Mouse (Mus musculus) heart, postnatal 0 days (tissue): ENCODE measurements around the gene Fam172a. TPM values are rescaled to one million over a fixed set of nuclear protein-coding genes. Genes with fewer than 3 reads are reported as not detected.

ENCODE experiments used
- ATAC-seq: fragments of 200-750 bp; cut with Nextera tagmentation; 2 replicates; pipeline ENCODE4 v1.8.0; 2017; ENCODE audit warnings: low read depth, moderate number of reproducible peaks, moderate library complexity; ENCODE audit not compliant: insufficient read depth
- DNase-seq: peaks from one replicate; pipeline ENCODE4 v3.0.0-alpha.2; 2016; ENCODE audit warnings: low spot score
- H3K27ac ChIP-seq: fragments of 300-500 bp; sonication (generic); 2 replicates; pipeline ENCODE4 v1.5.1; 2014; ENCODE audit warnings: low read depth, mild to moderate bottlenecking
- H3K27me3 ChIP-seq: fragments of 300-500 bp; sonication (generic); 2 replicates; pipeline ENCODE4 v1.6.1; 2014; ENCODE audit warnings: low read length, mixed read lengths; ENCODE audit not compliant: control insufficient read depth, insufficient read depth
- H3K36me3 ChIP-seq: fragments of 300-500 bp; sonication (generic); replicated peaks from 2 replicates; pipeline ENCODE4 v1.6.1; 2014; ENCODE audit warnings: low read length, mixed read lengths; ENCODE audit not compliant: control insufficient read depth, insufficient read depth
- H3K4me1 ChIP-seq: fragments of 300-500 bp; sonication (generic); 2 replicates; pipeline ENCODE4 v1.6.1; 2014; ENCODE audit warnings: antibody characterized with exemption; ENCODE audit not compliant: control insufficient read depth, insufficient read depth
- H3K4me2 ChIP-seq: fragments of 300-500 bp; sonication (generic); 2 replicates; pipeline ENCODE4 v1.6.1; 2014; ENCODE audit warnings: low read depth, mild to moderate bottlenecking, low read length, moderate library complexity
- H3K4me3 ChIP-seq: fragments of 300-500 bp; sonication (generic); 2 replicates; pipeline ENCODE4 v1.5.1; 2014; ENCODE audit warnings: low read depth, low read length
- H3K9ac ChIP-seq: fragments of 300-500 bp; sonication (generic); replicated peaks from 2 replicates; pipeline ENCODE4 v1.6.1; 2014; ENCODE audit warnings: low read depth, low read length, mixed read lengths
- H3K9me3 ChIP-seq: fragments of 300-500 bp; sonication (generic); replicated peaks from 2 replicates; pipeline ENCODE4 v1.6.1; 2016; ENCODE audit warnings: low read length; ENCODE audit not compliant: control insufficient read depth
- CTCF ChIP-seq: IDR thresholded peaks from 2 replicates; pipeline ENCODE4 v1.5.1; 2016; ENCODE audit warnings: antibody characterized with exemption, control low read depth, low read depth
- EP300 ChIP-seq: IDR thresholded peaks from 2 replicates; pipeline ENCODE4 v1.6.1; 2016; ENCODE audit warnings: antibody characterized with exemption, low read depth
- WGBS: fragments of 180-500 bp; shearing (Covaris S2); extraction: QIAGEN DNeasy Blood & Tissue Kit; methylation state at CpG from one replicate; pipeline ENCODE4 v1.1.7; 2014; 5-methylcytosine and 5-hydroxymethylcytosine counted together
- polyA plus RNA-seq: library from polyadenylated mRNA; unstranded; fragments of >200 nt; fragmentation: Nextera tagmentation; extraction: Ambion mirVana; gene quantifications from 2 replicates; pipeline ENCODE4 v1.2.1, GENCODE M21; 2015
- total RNA-seq: library from RNA; depleted of rRNA; stranded (reverse); fragments of >200 nt; gene quantifications from 2 replicates; pipeline ENCODE4 v1.2.3, GENCODE M21; 2014; ENCODE audit warnings: low replicate concordance

Gene Fam172a
- total and polyA plus RNA-seq, 2 experiments from 2014 or later: 11.2 to 14.8 TPM

DNA sequence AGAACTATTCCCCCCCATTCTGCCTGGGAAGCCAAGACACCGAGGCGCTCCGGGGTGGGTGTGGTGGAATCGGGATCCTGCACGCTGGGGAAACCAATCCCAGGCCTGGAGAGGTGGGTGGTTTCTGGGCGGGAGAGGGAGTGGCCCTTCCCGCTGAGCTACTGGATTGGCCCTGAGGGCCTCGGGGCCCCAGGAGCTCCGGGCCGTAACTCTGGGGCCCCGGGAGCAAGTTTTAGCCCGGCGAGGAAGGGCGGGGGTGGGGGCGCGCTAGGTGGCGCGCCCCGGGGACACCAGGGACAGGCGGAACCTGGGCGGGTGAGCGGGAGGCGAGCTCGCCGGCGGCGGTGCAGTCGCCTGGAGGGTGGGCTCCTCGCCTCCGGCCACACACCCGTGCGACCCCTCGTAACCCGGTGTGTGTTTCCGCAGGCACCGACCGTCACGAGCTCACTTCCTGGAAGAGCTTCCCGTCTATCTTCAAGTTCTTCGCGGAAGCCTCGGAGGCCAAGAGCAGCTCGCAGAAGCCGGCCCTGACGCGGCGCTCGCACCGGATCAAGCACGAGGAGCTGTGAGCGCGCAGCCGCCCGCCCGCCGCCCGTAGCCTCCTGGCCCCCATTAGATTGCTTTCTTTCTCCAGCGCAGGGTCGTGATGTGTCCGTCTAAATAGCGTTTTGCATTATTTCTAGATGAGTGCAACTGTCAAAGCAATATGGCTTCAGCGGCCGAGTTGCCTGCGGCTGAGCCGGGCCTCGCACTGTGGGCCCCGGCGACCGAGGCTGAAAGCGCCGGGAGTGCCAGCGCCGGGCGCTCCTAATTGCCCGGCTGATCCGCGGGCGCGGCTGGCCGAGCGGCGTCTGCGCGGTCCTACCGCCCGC lies 461.5 kb downstream of the Fam172a start:
- H3K4me2 ChIP-seq: peak overlapping the region; percentile 95
- H3K27me3 ChIP-seq: peaks cover 20% of the 10 kb centered on the region
- peak overlapping the region; percentile 52 for H3K9ac ChIP-seq
- peak; percentile 74 for DNase-seq
- 0% methylated on average over 78 of the region's 86 CpGs for WGBS
- peak overlapping the region; percentile 61 for H3K4me3 ChIP-seq
- H3K27ac ChIP-seq: peak overlapping the region; percentile 11; the same call in 1 of the 2 replicates
- no peaks in the 10 kb centered on the region for H3K36me3 ChIP-seq
- TF ChIP-seq CTCF (peak; percentile 34), EP300 (no peak)
- H3K4me1 ChIP-seq: no peaks in the 10 kb centered on the region
- no peaks in the 10 kb centered on the region for H3K9me3 ChIP-seq
- ATAC-seq: peak; percentile 89

- H3K27ac ChIP-seq: no peak overlapping the region
- no peak for DNase-seq
- no peak overlapping the region for H3K9ac ChIP-seq
- no peaks in the 10 kb centered on the region for H3K36me3 ChIP-seq
- H3K4me3 ChIP-seq: no peak overlapping the region
- H3K4me1 ChIP-seq: no peaks in the 10 kb centered on the region
- ATAC-seq: no peak
- no peak overlapping the region for H3K4me2 ChIP-seq
- TF ChIP-seq CTCF: no peak
- peaks cover 26% of the 10 kb centered on the region for H3K27me3 ChIP-seq
- no peaks in the 10 kb centered on the region for H3K9me3 ChIP-seq
These were observed 463.1 kb downstream of the Fam172a start for GRCm38 (mm10) chr13:78164941-78165340.

DNA sequence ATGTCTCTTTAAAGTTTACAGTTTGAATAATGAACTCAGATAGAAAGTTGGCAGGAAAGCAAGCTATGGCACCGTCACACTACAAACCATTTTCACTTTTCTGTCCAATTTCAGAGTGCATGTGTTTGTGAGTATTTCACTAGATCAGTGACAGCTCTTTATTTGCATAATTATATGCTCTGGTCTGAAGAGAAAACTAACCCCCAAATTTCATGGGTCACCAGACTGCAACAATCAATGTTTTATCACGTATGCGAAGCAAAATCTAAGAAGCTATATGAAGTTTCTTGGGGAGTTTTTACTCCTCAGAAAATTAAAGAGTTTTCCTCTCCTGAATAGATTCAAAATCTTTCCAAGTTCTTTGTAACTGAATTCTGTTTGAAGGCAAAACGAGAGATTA lies 466.3 kb downstream of the Fam172a start:
- 50% methylated on average over 4 of the region's 4 CpGs for WGBS
- no peak for DNase-seq

GRCm38 (mm10) chr13:78171320-78171719 lies 469.5 kb downstream of the Fam172a start:
- no peaks in the 10 kb centered on the region for H3K4me1 ChIP-seq
- no peak overlapping the region for H3K27ac ChIP-seq
- H3K36me3 ChIP-seq: no peaks in the 10 kb centered on the region
- DNase-seq (no peak), ATAC-seq (no peak)
- peaks cover 69% of the 10 kb centered on the region for H3K27me3 ChIP-seq
- H3K9me3 ChIP-seq: no peaks in the 10 kb centered on the region
- H3K9ac ChIP-seq: no peak overlapping the region
- no peak overlapping the region for H3K4me3 ChIP-seq
- TF ChIP-seq EP300 (no peak), CTCF (no peak)
- no peak overlapping the region for H3K4me2 ChIP-seq
- WGBS: 1% methylated on average over 15 of the region's 15 CpGs

More for the DNA sequence above, 466.3 kb downstream of the Fam172a start:
- no peak for ATAC-seq
- no peak for TF ChIP-seq CTCF
- TF ChIP-seq EP300: no peak
- Histone ChIP-seq H3K4me1 (no peaks in the 10 kb centered on the region), H3K36me3 (no peaks in the 10 kb centered on the region), H3K4me3 (no peak overlapping the region), H3K4me2 (no peak overlapping the region), H3K9ac (no peak overlapping the region), H3K9me3 (no peaks in the 10 kb centered on the region), H3K27me3 (peaks cover 55% of the 10 kb centered on the region), H3K27ac (no peak overlapping the region)

DNA sequence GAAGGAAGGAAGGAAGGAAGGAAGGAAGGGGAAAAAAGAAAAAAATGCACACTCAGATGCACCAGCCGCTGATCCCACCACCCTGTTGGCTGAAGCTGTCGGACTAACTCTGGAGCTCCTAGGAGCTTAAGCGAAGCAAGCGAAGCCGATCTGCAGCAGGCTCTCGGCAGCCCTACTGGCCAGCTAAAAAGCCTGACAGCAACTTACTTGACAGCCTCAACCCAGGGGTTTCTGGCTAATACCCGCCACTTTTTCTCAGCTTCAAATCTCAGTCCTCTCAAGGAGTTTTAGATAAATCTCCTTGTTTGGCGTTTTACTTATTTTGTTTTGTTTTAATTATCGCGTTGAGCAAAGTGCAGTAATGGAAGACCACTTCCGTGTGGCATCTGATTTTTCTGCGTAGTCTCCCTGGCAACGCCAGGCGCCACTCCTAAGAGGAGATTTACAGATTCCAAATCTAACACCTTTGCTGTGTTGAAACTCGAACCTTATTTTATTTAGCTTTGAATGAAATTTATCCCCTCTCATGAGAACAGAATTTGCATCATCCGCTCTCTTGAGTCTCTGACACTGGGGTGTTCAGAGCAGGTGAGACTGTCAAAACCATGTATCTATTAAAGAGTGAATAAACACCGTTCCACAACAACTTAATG lies 470.3 kb downstream of the Fam172a start:
- H3K4me1 ChIP-seq: no peaks in the 10 kb centered on the region
- H3K4me2 ChIP-seq: no peak overlapping the region
- no peak overlapping the region for H3K4me3 ChIP-seq
- TF ChIP-seq EP300: no peak
- TF ChIP-seq CTCF: no peak
- no peak overlapping the region for H3K9ac ChIP-seq
- H3K9me3 ChIP-seq: no peaks in the 10 kb centered on the region
- H3K27ac ChIP-seq: no peak overlapping the region
- peaks cover 76% of the 10 kb centered on the region for H3K27me3 ChIP-seq
- H3K36me3 ChIP-seq: no peaks in the 10 kb centered on the region
- 5% methylated on average over 17 of the region's 17 CpGs for WGBS
- DNase-seq: no peak
- ATAC-seq: no peak

DNA sequence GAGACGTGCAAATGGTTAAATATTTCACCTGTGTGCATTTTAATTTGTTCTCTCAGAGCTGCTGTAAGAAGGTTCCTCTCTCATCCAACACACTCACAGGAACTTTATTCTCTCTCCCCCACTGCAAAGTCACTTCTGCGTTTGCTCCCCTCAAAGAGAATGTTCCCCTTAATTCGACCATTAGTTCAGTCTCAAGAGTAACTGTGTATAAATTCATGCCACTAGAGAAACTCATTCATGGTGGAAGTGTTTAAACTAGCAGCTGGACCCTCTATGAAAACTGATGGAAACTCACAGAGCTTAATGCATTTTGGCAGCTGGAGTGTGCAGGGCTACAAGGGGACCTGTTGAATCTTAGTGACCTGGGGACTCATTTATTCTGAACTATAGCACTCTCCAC lies 471.0 kb downstream of the Fam172a start:
- DNase-seq (no peak), ATAC-seq (no peak)
- TF ChIP-seq EP300: no peak
- no peak for TF ChIP-seq CTCF
- 15% methylated on average over 3 of the region's 3 CpGs for WGBS
- Histone ChIP-seq H3K27me3 (peaks cover 81% of the 10 kb centered on the region), H3K27ac (no peak overlapping the region), H3K36me3 (no peaks in the 10 kb centered on the region), H3K4me3 (no peak overlapping the region), H3K9me3 (no peaks in the 10 kb centered on the region), H3K4me2 (no peak overlapping the region), H3K4me1 (no peaks in the 10 kb centered on the region), H3K9ac (no peak overlapping the region)
